Mouse (Mus musculus): ENCODE measurements around the gene Defb26.

Defb26 gene

DNA sequence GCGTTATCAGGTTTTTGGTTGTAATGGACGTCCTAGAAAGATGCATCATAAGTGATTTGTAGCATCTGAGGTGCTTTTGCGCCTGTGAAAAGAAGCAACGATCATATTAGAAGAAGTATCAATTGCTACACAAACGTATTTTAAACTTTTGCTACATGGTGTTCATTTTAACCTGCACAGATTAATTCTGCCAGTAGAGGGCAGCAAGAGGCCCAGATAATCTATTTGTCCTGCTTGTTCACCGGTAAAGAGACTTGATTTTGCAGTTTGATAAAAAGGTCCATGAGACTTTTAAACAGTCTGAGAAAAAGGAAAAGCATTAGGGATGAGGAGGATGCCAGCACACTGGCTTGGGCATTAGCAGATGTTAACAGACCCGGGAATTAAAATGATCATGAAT is 40.5 kb downstream of the Defb26 start:
- peak in 1 of 2 experiments; percentile 45 for DNase-seq (ENCODE audit: low spot score in 2 of 2)

DNA sequence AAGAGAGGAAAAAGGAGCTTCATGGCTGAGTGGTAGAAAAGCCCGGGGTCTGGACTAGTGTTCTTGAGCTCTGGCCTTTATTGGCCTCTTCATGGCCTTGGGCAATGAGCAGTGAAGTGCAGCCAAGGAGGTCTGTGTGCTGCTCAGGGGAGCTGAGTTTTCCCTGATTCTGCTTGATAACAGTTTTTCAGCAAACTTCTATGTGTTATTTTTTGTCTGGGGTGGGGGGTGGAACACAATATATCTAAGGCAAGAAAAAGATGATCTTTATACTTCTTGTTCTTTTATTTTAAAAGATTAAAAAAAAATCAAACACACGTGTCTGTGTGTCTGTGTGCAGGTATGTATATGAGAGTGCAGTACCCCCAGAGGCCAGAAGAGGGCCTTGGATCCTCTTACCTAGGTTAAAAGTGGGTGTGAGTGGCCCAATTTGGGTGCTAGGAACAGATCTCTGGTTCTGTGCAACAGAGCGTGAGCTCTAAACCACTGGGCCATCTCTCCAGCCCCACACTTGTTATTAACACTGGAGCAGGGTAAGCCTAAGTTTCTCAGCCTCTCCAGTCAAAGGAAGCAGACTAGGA is 46.8 kb downstream of the Defb26 start, which contains the start of gene Defb23:
TSS of gene Defb23 (minus strand) at position 51 of the 581 bp plus-strand sequence.
- DNase-seq (ENCODE audit: low spot score in 2 of 2), result no peak

DNA sequence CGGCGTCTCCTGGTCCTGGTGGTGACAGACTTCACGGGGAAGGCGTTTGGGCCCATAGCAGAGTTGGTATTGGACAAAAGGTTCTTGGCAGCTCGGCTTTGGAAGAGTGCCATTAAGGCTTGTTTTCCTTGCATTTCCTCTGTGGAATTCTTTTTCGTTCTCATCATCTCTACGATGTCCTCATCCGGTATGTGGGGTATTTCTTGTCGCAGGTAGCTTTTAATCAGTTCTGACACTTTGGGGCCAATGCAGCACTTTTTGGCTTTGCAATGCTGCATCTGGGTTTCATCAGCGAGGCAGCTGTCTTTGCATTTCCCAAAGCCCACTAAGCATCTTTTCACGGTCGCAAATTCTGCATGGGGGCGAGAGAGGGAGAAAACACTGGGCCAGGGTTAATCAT is 52.3 kb downstream of the Defb26 start:
- DNase-seq (ENCODE audit: low spot score in 2 of 2), result no peak

All from frontal cortex, postnatal 14 days (tissue).